Mouse (Mus musculus) bone marrow, adult 2 months (tissue): ENCODE measurements around the gene Emb.

Source experiments
- CTCF ChIP-seq: fragments of 200-500 bp; IDR thresholded peaks from 2 replicates; pipeline ENCODE4 v1.5.1; 2011; ENCODE audit warnings: low read length, control low read depth; ENCODE audit not compliant: control insufficient read depth, insufficient read depth
- POLR2A ChIP-seq: fragments of 200-500 bp; IDR thresholded peaks from 2 replicates; pipeline ENCODE4 v1.6.1; 2011; ENCODE audit warnings: low read depth, mild to moderate bottlenecking, control low read depth, low read length, borderline replicate concordance; ENCODE audit not compliant: control insufficient read depth

- TF ChIP-seq CTCF = no peak
- no peak for TF ChIP-seq POLR2A
These were observed 14.8 kb downstream of the Emb start for GRCm38 (mm10) chr13:117223125-117223524.
